Mouse (Mus musculus): ENCODE results near the gene Exo5.

GRCm38 (mm10) chr4:120878728-120879127 lies 46.1 kb downstream of the Exo5 start:
- TF ChIP-seq CTCF (IDR thresholded peaks at IDR 0.05; ENCODE audit: control insufficient read depth, insufficient read depth, low read length), result no peak
- TF ChIP-seq POLR2A (IDR thresholded peaks at IDR 0.05; ENCODE audit: borderline replicate concordance, control insufficient read depth, low read depth, low read length), result no peak
